Mouse (Mus musculus) embryo, embryonic 11 days (tissue): ENCODE results near the gene Msrb3.
"Not testable (repeated sequence)": the region's sequence is repeated elsewhere in the genome, so short reads cannot be mapped to it uniquely, and the experiment has no call there.

Experiments used
- DNase-seq: peaks from one replicate; pipeline ENCODE4 v3.0.0-alpha.2; 2015

The Msrb3 gene

GRCm38 (mm10) chr10:120808167-120808566, 90.7 kb downstream of the Msrb3 start:
- DNase-seq, result no peak

- no peak for DNase-seq
Observed at GRCm38 (mm10) chr10:120801127-120801526, 97.8 kb downstream of the Msrb3 start.

- DNase-seq, result no peak
Observed at GRCm38 (mm10) chr10:120799479-120799878, 99.4 kb downstream of the Msrb3 start.

GRCm38 (mm10) chr10:120796749-120797148, 102.2 kb downstream of the Msrb3 start:
- DNase-seq, result no peak

GRCm38 (mm10) chr10:120794391-120794817, 104.5 kb downstream of the Msrb3 start:
- peak; percentile 69 for DNase-seq

- DNase-seq, result no peak
Observed at GRCm38 (mm10) chr10:120792191-120792765, 106.6 kb downstream of the Msrb3 start.

- no peak for DNase-seq
Observed at GRCm38 (mm10) chr10:120791438-120791837, 107.5 kb downstream of the Msrb3 start.

GRCm38 (mm10) chr10:120787202-120787601, 111.7 kb downstream of the Msrb3 start:
- peak; percentile 69 for DNase-seq

GRCm38 (mm10) chr10:120784516-120784915, 114.4 kb downstream of the Msrb3 start:
- no peak for DNase-seq

GRCm38 (mm10) chr10:120783393-120783792, 115.5 kb downstream of the Msrb3 start:
- no peak for DNase-seq

GRCm38 (mm10) chr10:120777499-120777898, 121.4 kb downstream of the Msrb3 start:
- DNase-seq, result no peak

- no peak for DNase-seq
Observed at GRCm38 (mm10) chr10:120775361-120775760, 123.5 kb downstream of the Msrb3 start.

- no peak for DNase-seq
Observed at GRCm38 (mm10) chr10:120767418-120767817, 131.5 kb downstream of the Msrb3 start.

GRCm38 (mm10) chr10:120765398-120765797, 133.5 kb downstream of the Msrb3 start:
- no peak for DNase-seq

- DNase-seq, result peak; percentile 85
Observed at GRCm38 (mm10) chr10:120763656-120764466, 135.0 kb downstream of the Msrb3 start.

GRCm38 (mm10) chr10:120762958-120763357, 135.9 kb downstream of the Msrb3 start:
- DNase-seq, result no peak

GRCm38 (mm10) chr10:120760679-120761078, 138.2 kb downstream of the Msrb3 start:
- DNase-seq, result no peak

- no peak for DNase-seq
Observed at GRCm38 (mm10) chr10:120759883-120760282, 139.0 kb downstream of the Msrb3 start.

GRCm38 (mm10) chr10:120752454-120752853, 146.4 kb downstream of the Msrb3 start:
- DNase-seq, result no peak

- peak; percentile 34 for DNase-seq
Observed at GRCm38 (mm10) chr10:120751821-120752261, 147.1 kb downstream of the Msrb3 start.

- peak; percentile 18 for DNase-seq
Observed at GRCm38 (mm10) chr10:120751295-120751722, 147.6 kb downstream of the Msrb3 start.

- DNase-seq, result not testable (repeated sequence)
Observed at GRCm38 (mm10) chr10:120749556-120749955, 149.3 kb downstream of the Msrb3 start.

- DNase-seq, result no peak
Observed at GRCm38 (mm10) chr10:120748156-120748555, 150.7 kb downstream of the Msrb3 start.
